Mouse (Mus musculus) C2C12 (cell line): ENCODE measurements around the gene Smim5. TPM values are rescaled to one million over a fixed set of nuclear protein-coding genes. Genes with fewer than 3 reads are reported as not detected.
A peak's percentile ranks its signal among the peaks of the same experiment; 100 is the strongest.

ENCODE experiments used
- H3K27me3 ChIP-seq: one replicate; pipeline ENCODE4 v1.6.1; 2011; ENCODE audit not compliant: control insufficient read depth, insufficient read depth, insufficient read length
- H3K36me3 ChIP-seq: one replicate; pipeline ENCODE4 v1.6.1; 2011; ENCODE audit not compliant: control insufficient read depth, insufficient read depth
- H3K4me3 ChIP-seq: one replicate; pipeline ENCODE4 v1.5.1; 2011; ENCODE audit warnings: mild to moderate bottlenecking, control low read depth; ENCODE audit not compliant: poor library complexity, insufficient read depth, severe bottlenecking
- H3K79me2 ChIP-seq: one replicate; pipeline ENCODE4 v1.6.1; 2011; ENCODE audit not compliant: control insufficient read depth, insufficient read depth
- H3K79me3 ChIP-seq: one replicate; pipeline ENCODE4 v1.6.1; 2011; ENCODE audit warnings: low read depth, control low read depth
- H3ac ChIP-seq: one replicate; pipeline ENCODE3; 2011; ENCODE audit warnings: low read depth; ENCODE audit not compliant: control insufficient read depth, insufficient read length
- CEBPB ChIP-seq: IDR thresholded peaks from one replicate; pipeline ENCODE4 v1.6.1; 2011; ENCODE audit warnings: low read depth, mild to moderate bottlenecking, control low read depth, moderate library complexity
- CTCF ChIP-seq: IDR thresholded peaks from one replicate; pipeline ENCODE4 v1.5.1; 2011; ENCODE audit not compliant: control insufficient read depth, insufficient read depth, insufficient read length
- FOSL1 ChIP-seq: IDR thresholded peaks from one replicate; pipeline ENCODE4 v1.8.0; 2011; ENCODE audit warnings: mild to moderate bottlenecking, low read length; ENCODE audit not compliant: poor library complexity, insufficient read depth, severe bottlenecking
- MAX ChIP-seq: IDR thresholded peaks from one replicate; pipeline ENCODE4 v1.6.1; 2011; ENCODE audit warnings: mild to moderate bottlenecking, control low read depth
- MYOD1 ChIP-seq: IDR thresholded peaks from one replicate; pipeline ENCODE4 v1.6.1; 2011; ENCODE audit warnings: low read depth; ENCODE audit not compliant: control insufficient read depth, insufficient read length
- MYOG ChIP-seq: IDR thresholded peaks from one replicate; pipeline ENCODE4 v1.6.1; 2011; ENCODE audit not compliant: control insufficient read depth, insufficient read length; ENCODE audit errors: extremely low read depth
- USF1 ChIP-seq: IDR thresholded peaks from one replicate; pipeline ENCODE4 v1.6.1; 2011; ENCODE audit warnings: low read depth, mild to moderate bottlenecking, control low read depth, moderate library complexity
- polyA plus RNA-seq: library from polyadenylated mRNA; unstranded; fragments of >200 nt; fragmentation: generic; extraction: Trizol; gene quantifications from one replicate; pipeline ENCODE4 v1.2.1, GENCODE M21; 2012; ENCODE audit warnings: missing spikeins

The Smim5 gene
- polyA plus RNA-seq, 1 experiment = 0.53 TPM

GRCm38 (mm10) chr11:115904231-115904955, 4.6 kb downstream of the Smim5 start:
- no peaks in the 10 kb centered on the region for H3K79me2 ChIP-seq
- H3K4me3 ChIP-seq = no peak overlapping the region
- H3K36me3 ChIP-seq = peaks cover 11% of the 10 kb centered on the region
- no peaks in the 10 kb centered on the region for H3K27me3 ChIP-seq
- H3K79me3 ChIP-seq = no peaks in the 10 kb centered on the region
- no peak overlapping the region for H3ac ChIP-seq
- TF ChIP-seq MYOG (no peak), MAX (no peak), CTCF (no peak), USF1 (no peak), CEBPB (no peak), FOSL1 (no peak), MYOD1 (no peak)

DNA sequence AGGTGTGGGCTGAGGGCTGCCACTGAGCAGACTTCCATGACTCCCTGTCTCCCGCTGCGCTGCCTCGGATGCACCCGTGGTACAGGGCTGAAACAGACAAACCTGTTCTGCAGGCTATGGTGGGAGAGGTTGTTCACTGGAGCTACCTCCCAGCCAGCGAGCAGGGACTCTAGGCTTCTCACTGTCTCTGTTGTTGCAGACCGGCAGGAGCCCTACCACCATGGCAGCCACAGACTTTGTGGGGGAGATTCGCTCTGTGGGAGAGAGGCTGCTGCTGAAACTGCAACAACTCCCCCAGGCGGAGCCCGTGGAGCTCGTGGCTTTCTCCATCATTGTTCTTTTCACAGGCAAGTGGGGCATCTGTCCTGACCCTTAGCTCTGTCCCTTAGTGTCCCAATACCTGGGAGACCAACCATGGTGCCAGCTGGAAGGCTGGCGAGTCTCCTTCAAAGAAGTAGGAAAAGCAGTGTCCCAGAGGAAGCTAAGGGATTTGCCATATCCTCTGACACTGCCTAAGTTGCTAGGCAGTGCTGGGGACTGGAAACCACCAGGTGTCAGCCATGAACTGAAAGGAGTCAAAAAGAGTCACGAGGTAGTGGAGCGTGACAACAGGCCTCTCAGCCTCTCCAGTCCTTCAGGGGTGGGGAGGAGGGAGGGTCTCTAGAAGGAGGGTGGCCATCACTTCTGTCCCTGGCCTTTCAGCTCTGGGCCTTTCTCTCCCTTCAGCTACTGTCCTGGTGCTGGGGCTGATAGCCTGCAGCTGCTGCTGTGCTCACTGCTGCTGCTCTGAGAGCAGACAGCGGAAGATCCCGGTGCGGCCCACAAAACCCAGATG, 5.4 kb downstream of the Smim5 start:
- TF ChIP-seq MAX (no peak), MYOG (no peak), FOSL1 (no peak), MYOD1 (no peak), CTCF (no peak), USF1 (no peak), CEBPB (no peak)
- H3K79me2 ChIP-seq = no peaks in the 10 kb centered on the region
- H3K27me3 ChIP-seq = no peaks in the 10 kb centered on the region

DNA sequence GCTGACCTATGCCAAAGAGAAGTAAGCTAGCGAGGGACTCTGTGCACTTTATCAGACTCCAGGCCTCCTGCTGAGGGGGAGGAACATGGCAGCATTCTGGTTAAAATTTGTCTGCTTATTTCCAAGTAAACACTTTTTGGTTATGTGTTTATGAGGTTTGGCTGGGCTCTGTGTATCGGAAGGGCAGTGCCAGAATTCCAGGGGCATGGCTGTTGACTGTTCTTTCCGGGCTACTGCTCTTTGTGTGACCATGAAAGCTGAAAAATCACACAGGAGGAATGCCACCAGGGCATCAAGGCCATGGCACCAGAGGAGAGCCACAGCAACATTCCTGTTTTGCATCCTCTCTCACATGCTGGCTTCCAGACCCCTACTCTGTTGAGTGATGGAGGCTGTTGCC, 6.3 kb downstream of the Smim5 start:
- Histone ChIP-seq H3K79me2 (no peaks in the 10 kb centered on the region), H3K4me3 (no peak overlapping the region)

More for the DNA sequence above, 5.4 kb downstream of the Smim5 start:
- Histone ChIP-seq H3K4me3 (no peak overlapping the region), H3K79me3 (no peaks in the 10 kb centered on the region), H3ac (no peak overlapping the region), H3K36me3 (peaks cover 11% of the 10 kb centered on the region)

GRCm38 (mm10) chr11:115906521-115906920, 6.8 kb downstream of the Smim5 start:
- no peak overlapping the region for H3K4me3 ChIP-seq
- peaks cover 11% of the 10 kb centered on the region for H3K36me3 ChIP-seq
- H3K79me3 ChIP-seq = no peaks in the 10 kb centered on the region
- no peaks in the 10 kb centered on the region for H3K27me3 ChIP-seq
- no peak for TF ChIP-seq MAX
- TF ChIP-seq MYOD1 = no peak
- TF ChIP-seq MYOG = no peak
- no peak for TF ChIP-seq FOSL1
- no peak for TF ChIP-seq CTCF
- no peak for TF ChIP-seq CEBPB
- TF ChIP-seq USF1 = no peak
- no peaks in the 10 kb centered on the region for H3K79me2 ChIP-seq
- H3ac ChIP-seq = no peak overlapping the region

More for the DNA sequence above, 6.3 kb downstream of the Smim5 start:
- H3K79me3 ChIP-seq = no peaks in the 10 kb centered on the region
- no peak for TF ChIP-seq FOSL1
- TF ChIP-seq MAX = no peak
- no peak for TF ChIP-seq CTCF
- TF ChIP-seq MYOD1 = no peak
- TF ChIP-seq CEBPB = no peak
- H3K27me3 ChIP-seq = no peaks in the 10 kb centered on the region
- H3K36me3 ChIP-seq = peaks cover 11% of the 10 kb centered on the region
- H3ac ChIP-seq = no peak overlapping the region

DNA sequence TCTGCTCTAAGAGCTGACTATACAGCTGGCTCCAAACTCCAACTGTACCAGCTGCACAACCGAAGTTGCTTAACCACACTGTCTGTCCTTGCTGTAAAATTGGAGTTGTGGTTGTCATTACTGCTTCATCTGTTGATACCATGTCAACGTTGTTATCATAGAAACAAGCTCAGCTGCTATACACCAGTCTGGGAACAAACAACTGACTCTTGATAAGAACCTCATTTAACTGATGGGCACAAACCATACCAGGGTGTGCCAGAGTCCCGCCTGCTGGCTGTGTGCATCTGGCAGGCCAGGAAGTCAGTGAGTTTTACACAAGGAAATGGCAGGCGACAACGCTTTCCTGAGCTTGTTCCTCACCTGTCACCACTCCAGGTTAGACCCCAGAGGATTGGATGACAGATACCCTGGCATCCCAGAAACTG, 11.4 kb downstream of the Smim5 start:
- Histone ChIP-seq H3K79me3 (no peaks in the 10 kb centered on the region), H3K27me3 (no peaks in the 10 kb centered on the region), H3ac (no peak overlapping the region), H3K36me3 (peaks cover 15% of the 10 kb centered on the region), H3K4me3 (no peak overlapping the region), H3K79me2 (no peaks in the 10 kb centered on the region)
- TF ChIP-seq MYOD1 (peak; percentile 17), USF1 (no peak)
